Mouse (Mus musculus): Measurements from ENCODE around the gene Nfatc4.

- TF ChIP-seq CTCF (conservative IDR thresholded peaks at IDR 0.05; ENCODE audit: insufficient read depth, insufficient read length, low read depth, low read length) (no peak), POLR2A (IDR thresholded peaks at IDR 0.05; ENCODE audit: low read depth, low read length) (no peak)
Observed at GRCm38 (mm10) chr14:55877469-55878315, 54.7 kb downstream of the Nfatc4 start.

All from kidney, adult 2 months (tissue).